Mouse (Mus musculus) c-Kit-negative CD71-positive TER-119-positive erythroid progenitor cells, embryonic 14.5 days (primary cell): ENCODE data around the gene Mrps27.

Experiments used
- DNase-seq: peaks from one replicate; pipeline ENCODE4 v3.0.0-alpha.2; 2013; ENCODE audit warnings: low read depth, low spot score

Mrps27 gene

GRCm38 (mm10) chr13:99387901-99388811 lies 43.6 kb downstream of the Mrps27 start:
- DNase-seq = no peak

DNA sequence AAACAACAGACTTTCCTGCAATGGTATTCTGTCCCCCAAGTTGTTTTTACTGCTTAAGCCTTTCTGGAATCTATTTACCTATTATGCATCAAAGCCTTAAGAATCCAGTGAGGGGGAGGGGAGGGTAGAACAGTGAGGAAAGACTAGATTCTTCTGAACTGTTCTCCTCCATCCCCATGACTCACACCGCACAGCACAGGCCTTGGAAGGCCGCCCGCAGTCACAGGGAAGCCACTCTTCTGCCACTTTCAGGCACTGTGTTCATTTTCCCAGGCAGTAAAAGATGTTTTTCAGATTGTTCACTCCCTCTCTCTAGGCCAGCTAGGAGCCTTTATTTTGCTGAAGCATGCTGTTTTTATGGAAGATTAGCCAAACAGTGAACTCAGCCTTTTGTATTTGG lies 46.8 kb downstream of the Mrps27 start:
- no peak for DNase-seq

DNA sequence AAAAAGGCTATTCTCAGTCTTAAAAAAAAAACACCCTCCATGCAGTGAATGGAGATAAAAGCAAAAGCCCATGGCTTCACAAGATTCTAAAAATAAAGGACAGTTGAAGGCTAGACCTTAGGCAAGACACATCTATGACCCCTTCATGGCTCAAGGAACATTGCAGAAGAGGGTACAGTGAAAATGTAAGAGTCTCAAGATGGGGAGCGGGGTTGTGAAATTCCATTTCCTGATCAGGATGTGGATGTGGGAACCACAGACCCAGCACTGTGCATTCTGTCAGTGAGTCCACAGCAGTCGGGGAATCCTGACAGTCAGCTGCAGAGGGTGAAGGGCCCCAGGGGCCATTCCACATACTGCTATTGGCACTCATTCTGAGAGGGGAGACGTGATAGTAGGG lies 48.5 kb downstream of the Mrps27 start:
- no peak for DNase-seq

DNA sequence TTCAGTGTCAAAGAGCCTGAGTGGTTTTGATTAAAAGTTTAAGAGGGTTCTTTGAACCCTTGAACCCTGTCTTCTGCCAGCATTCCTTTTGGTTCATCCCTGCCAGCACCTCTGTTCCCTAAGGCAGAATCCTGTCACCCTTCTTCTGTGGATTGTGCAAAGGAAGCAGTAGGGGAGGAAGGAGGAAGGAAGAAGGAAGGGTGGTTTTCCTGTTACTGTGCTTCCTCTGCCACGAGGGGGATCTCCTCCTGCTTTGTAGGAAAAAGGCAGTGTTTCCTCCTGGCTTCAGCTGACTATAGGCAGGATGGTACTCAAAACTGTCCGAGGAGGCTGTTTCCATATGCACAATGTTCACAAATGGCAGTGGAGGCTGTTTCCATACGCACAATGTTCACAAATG lies 50.1 kb downstream of the Mrps27 start:
- no peak for DNase-seq

GRCm38 (mm10) chr13:99395531-99395930 lies 50.9 kb downstream of the Mrps27 start:
- DNase-seq = no peak

DNA sequence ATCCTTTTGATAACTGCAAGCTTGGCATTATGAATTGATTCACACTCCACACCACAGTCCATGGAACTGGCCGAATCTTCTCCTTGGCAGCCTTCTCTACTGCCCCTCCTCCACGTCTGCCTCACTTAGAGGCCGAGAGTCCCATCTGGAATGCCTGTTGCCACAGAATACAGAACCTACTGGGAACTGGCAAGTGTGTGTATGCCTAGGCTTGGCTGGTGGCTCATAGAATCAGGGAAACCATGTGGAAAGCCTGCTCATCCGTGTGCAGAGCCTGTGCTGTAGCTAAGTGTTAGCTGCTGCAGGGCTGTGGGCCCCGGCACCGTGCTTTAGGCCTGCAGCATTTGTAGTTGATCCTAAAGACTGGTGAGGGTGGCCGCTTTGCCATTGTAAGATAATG lies 52.6 kb downstream of the Mrps27 start:
- DNase-seq = no peak

- no peak for DNase-seq
Measured at GRCm38 (mm10) chr13:99398149-99398701, 53.6 kb downstream of the Mrps27 start.

DNA sequence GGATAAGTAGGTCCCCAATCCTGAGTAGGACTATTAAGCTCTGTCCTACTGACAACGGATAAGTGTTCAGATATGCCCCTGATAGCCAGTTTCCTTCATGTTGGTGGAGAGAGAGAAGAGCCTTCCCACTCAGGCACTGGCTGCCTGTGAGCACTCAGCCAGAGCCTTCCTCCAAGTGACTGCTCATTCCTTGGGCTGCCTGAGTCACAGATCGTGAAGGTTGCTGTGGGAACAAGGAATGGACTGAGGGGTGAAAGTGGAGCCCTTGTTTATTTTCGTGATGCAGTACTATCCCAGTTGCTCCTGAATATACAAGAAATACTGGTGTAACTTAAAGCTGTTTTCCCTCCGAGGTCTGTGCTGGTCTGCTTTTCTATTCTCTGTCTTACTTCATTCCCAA lies 54.8 kb downstream of the Mrps27 start:
- no peak for DNase-seq

DNA sequence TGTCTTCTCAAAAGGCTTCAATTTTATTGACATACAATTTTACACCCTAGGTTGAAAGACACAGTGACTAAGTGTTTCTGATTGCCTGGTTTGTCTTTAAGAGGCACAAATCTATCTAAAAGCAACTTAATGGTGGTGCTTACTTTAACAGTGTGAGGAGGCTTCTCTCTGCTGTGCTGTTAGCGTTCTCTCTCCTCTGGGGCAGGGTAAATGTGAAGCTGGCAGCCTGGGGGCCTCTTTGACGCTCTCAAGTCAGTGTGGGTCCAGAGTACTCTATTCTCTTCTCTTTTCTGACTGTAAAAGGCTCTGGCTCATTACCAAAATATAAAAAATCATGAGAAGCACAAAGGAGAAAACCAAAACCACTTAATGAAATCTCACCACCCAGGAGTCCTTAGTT lies 64.6 kb downstream of the Mrps27 start:
- no peak for DNase-seq

GRCm38 (mm10) chr13:99410611-99411515 lies 66.3 kb downstream of the Mrps27 start:
- DNase-seq = no peak

DNA sequence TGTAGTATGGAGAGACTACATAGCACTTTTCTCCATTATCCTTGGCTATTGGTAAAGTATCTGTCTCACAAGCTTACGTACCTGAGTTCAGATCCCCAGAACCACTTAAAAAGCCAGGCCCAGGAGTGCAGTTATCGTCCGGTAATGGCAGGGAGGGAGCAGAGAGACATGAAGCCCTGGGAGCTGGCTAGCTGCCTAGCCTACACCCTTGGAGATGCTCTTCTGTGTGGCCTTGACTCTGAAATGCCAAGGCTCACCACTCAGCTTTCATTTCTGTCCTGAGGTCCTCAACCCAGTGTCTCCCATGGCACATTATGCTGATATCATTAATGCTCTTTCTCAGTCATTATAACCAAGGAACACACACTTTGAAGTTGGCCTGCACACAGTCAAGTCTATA lies 67.2 kb downstream of the Mrps27 start:
- DNase-seq = no peak

DNA sequence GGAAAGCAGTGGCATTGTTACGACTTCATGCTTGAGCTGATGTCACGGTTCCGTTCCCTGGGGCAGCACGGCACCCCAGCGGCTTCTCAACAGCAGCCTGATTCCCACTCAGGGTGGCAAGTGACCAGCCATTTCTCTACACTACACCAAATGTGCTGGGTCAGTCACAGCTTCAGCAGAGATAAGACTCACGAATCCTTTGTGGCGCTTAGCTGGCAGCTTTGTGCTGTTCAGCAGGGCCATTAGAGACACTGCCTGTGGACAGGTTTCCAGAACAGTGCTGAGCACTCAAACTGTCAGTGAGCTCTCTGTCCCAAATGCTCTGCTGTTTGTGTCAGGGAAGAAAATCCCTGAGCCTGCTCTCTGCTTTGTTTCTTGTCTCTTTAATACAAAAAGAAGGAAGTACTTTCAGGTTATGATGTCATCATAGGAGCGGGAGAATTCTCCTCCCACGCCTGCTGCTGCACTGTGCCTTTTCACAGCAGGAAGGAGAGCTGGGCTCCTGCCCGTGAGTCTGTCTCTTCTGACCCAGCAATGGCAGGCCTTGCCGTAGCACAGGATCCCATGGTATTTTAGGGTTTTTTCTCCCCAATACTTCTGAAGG lies 68.0 kb downstream of the Mrps27 start:
- DNase-seq = no peak

- no peak for DNase-seq
Measured at GRCm38 (mm10) chr13:99413481-99414351, 69.1 kb downstream of the Mrps27 start.

DNA sequence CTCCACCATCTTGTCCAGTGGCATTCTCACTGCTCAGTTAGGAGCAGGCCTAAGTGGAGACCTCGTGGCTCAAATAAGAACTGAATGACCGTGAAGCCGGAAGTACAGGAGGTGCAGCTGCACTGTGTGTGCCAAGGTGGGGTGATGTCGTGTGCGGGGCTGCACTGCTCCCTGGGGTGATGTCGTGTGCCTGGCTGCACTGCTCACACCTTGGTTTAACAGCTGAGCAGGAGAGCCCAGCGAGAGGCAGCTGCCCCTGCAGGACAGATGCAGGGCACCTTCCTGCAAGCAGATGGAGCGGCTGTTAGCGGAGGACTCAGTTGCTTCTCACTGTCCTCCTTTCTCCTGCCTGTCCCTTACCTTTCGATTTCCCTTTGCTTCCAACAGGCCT lies 69.8 kb downstream of the Mrps27 start:
- DNase-seq = no peak

DNA sequence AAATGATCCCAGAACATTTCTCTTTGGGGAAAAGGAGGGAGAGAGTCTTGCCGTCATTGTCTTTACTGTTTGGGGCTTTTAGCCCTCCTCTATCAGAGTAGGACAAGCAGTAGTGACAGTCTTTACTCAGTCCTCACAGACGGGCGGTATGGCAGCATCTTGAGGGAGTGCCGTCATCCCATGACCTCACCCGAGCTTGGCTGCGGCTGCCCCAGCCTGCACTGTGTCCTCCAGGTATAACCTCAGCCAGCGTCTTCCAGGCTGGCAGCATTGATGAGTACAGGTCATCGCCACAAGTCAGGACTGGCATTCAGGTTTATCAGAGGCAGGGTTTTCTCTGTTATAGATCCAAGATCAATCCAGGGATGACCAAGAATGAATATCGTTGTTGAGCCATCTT lies 72.0 kb downstream of the Mrps27 start:
- DNase-seq = no peak

DNA sequence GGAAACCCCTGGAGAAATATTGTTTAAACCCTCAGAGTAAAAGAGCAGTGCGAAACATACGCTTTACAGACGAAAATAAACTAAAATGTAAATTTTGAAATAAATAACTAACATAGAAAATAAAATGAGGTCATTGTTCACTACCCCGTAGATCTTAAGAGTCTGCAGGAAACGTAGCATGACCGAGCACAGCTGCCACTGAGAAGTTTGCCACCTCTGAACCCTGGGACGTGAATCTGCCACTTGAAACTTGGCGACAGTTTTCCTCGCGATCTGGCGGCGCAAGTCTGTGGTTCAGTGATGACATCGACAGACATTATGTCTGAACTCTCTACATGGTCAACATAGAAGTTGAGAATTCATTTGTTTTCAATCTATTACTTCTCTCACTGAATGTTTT lies 79.0 kb downstream of the Mrps27 start:
- DNase-seq = no peak

DNA sequence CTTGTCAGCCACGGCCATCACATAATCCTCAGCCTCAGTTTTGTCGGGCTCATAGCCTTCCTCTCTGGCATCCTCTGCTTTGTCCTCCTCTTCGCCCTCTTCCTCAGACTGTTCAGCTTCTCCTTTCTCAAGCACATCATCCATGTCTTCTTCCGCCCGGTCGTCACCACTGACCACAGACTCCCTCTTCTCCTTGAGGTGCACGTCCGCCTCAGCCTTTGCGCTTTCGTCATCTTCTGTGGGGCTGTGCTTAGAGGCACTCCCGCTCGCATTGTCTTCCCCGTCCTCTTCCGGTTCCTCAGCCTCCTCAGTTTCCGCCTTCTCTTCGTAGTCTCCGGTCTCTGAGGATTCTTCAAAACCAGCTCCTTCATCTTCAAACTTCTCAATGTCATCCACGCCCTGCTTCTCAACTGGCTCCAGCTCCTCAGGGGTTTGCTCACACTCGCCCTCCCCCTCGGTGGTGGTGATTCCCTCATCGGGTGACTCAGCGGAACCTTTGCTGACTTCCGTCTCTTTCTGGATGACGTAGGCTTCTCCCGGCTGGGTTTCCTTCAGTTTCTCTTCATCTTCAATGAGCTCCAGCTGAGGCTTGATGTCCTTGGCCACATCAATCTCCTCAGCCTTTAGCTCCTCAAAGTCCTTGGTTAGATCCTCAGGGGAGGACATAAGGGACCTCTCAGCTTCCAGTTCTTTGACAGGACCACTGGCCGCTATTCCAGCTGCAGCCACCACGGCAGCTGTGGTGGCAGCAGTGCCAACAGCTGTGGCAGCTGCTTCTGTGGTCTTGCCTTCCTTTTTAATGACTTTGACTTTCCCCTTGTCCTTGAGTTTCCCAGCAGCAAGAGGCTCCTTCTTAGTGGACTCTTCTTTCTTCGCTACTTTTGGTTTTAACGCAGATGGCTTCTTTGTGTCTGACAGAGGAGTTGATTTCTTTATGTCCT lies 88.8 kb downstream of the Mrps27 start:
- DNase-seq = no peak

DNA sequence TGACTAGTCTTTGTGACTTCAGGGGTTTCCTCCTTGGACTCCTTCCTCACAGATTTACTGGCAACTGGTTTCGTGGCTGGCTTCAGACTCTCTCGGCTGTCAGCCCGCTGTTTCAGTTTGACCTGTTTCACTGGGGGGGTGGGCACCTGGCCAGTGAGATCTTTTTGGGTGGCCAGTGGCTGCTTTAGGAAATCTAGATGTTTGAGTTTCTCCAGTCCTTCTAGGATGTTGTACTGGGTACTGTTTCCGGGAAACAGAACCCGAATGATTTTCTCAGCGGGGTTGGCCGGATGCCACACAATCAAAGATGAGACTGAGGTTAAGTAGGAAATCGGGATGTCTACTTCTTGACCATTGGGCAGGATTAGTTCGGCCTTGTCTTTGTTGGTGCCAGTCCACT lies 89.9 kb downstream of the Mrps27 start:
- DNase-seq = no peak

GRCm38 (mm10) chr13:99437051-99437450 lies 92.5 kb downstream of the Mrps27 start:
- DNase-seq = no peak

DNA sequence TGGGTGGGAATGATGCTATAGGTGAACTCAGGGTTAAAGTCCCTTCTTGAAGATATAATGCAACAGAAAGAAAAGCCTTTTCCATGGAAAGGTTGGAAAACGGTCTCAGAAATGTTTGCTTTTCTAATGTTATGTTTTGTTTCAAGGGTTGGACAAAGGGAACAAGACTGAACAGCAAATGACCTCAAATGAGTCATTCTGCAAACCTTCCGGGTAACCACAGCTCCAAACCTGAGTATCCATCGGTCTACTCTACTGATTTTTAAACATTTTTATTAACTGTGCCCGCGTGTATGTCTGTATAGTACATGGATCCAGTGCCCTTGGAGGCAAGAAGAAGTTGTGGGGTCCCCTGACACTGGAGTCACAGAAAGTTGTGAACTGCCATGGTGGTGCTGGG lies 94.8 kb downstream of the Mrps27 start:
- no peak for DNase-seq
